Mouse (Mus musculus) ES-Bruce4 (cell line): ENCODE results near the gene Zswim1. TPM values are rescaled to one million over a fixed set of nuclear protein-coding genes. Genes with fewer than 3 reads are reported as not detected.
"Not testable (repeated sequence)": the region's sequence is repeated elsewhere in the genome, so short reads cannot be mapped to it uniquely, and the experiment has no call there.

Experiments
- H3K27ac ChIP-seq: 2 replicates; pipeline ENCODE4 v1.5.1; 2012; ENCODE audit warnings: low read length, inconsistent platforms; ENCODE audit not compliant: insufficient read depth
- H3K27me3 ChIP-seq: 2 replicates; pipeline ENCODE4 v1.6.1; 2012; ENCODE audit warnings: mild to moderate bottlenecking, low read length, inconsistent platforms; ENCODE audit not compliant: control insufficient read depth, poor library complexity, insufficient read depth, severe bottlenecking
- H3K36me3 ChIP-seq: 2 replicates; pipeline ENCODE4 v1.6.1; 2012; ENCODE audit warnings: inconsistent platforms, mild to moderate bottlenecking, low read length, moderate library complexity; ENCODE audit not compliant: control insufficient read depth, poor library complexity, insufficient read depth, severe bottlenecking
- H3K4me1 ChIP-seq: one replicate; pipeline ENCODE4 v1.8.1; 2011; ENCODE audit warnings: low read length; ENCODE audit not compliant: control insufficient read depth, insufficient read depth
- H3K4me3 ChIP-seq: 2 replicates; pipeline ENCODE4 v1.5.1; 2011; ENCODE audit warnings: low read depth, mild to moderate bottlenecking, low read length
- H3K9ac ChIP-seq: 2 replicates; pipeline ENCODE4 v1.6.1; 2012; ENCODE audit warnings: low read depth, mild to moderate bottlenecking, inconsistent platforms; ENCODE audit not compliant: poor library complexity, severe bottlenecking
- H3K9me3 ChIP-seq: replicated peaks from 2 replicates; pipeline ENCODE4 v1.6.1; 2012; ENCODE audit warnings: mild to moderate bottlenecking, low read length, inconsistent platforms; ENCODE audit not compliant: control insufficient read depth, poor library complexity, insufficient read depth, severe bottlenecking
- CTCF ChIP-seq: IDR thresholded peaks from one replicate; pipeline ENCODE4 v1.8.1; 2011; ENCODE audit warnings: low read depth, low read length
- EP300 ChIP-seq: IDR thresholded peaks from 2 replicates; pipeline ENCODE4 v1.6.1; 2011; ENCODE audit warnings: low read depth, low read length; ENCODE audit not compliant: insufficient read depth
- POLR2A ChIP-seq: IDR thresholded peaks from one replicate; pipeline ENCODE4 v1.8.1; 2011; ENCODE audit warnings: low read length; ENCODE audit not compliant: insufficient read depth
- polyA plus RNA-seq: library from polyadenylated mRNA; stranded (reverse); fragments of >200 nt; gene quantifications from 2 replicates; pipeline ENCODE4 v1.2.4, GENCODE M21; 2011; ENCODE audit warnings: low read depth; ENCODE audit not compliant: missing spikeins, insufficient read depth, insufficient read length

Zswim1 gene
- polyA plus RNA-seq, 1 experiment: 39.5 TPM

DNA sequence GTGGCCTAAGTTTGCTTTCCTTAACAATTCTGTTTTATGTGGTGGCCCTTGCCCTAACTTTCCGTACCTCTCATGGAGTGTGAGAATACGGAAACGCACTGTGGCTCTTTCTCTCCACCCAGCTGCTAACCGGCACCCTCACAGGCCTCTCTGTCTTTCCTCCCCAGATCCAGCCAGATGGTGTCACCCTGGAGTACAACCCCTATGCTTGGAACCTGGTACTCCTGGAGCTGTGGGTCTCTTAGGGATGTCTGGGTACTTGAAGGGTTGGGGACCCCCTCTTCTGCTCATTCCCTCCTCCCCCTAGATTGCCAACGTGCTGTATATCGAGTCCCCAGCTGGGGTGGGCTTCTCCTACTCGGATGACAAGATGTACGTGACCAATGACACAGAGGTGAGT is 12.0 kb downstream of the Zswim1 start:
- H3K9me3 ChIP-seq: no peaks in the 10 kb centered on the region
- peak overlapping the region; percentile 78 for H3K9ac ChIP-seq
- H3K4me3 ChIP-seq: peak overlapping the region; percentile 84
- no peak overlapping the region for H3K27ac ChIP-seq
- TF ChIP-seq POLR2A (no peak), EP300 (no peak), CTCF (no peak)
- H3K36me3 ChIP-seq: peaks cover 23% of the 10 kb centered on the region
- H3K4me1 ChIP-seq: no peaks in the 10 kb centered on the region
- no peaks in the 10 kb centered on the region for H3K27me3 ChIP-seq

DNA sequence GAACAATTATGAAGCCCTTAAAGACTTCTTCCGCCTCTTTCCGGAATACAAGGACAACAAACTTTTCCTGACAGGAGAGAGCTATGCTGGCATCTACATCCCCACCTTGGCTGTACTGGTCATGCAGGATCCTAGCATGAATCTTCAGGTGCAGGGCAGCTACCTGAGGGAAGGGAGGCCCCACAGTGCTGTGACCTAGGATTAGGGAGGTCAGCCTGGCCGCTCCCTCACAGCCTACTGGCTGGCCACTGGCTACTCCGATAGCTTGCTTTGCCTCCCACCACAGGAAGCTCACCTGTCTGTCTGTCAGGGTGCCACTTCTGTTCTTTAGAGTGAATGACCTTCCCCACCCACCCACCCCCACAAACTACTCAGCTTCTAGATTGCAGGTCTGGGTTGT is 12.7 kb downstream of the Zswim1 start:
- no peaks in the 10 kb centered on the region for H3K27me3 ChIP-seq
- no peaks in the 10 kb centered on the region for H3K9me3 ChIP-seq
- H3K9ac ChIP-seq: no peak overlapping the region
- TF ChIP-seq CTCF (no peak), POLR2A (no peak), EP300 (no peak)
- H3K4me1 ChIP-seq: no peaks in the 10 kb centered on the region
- no peak overlapping the region for H3K27ac ChIP-seq
- peaks cover 26% of the 10 kb centered on the region for H3K36me3 ChIP-seq
- peak overlapping the region; percentile 23; the same call in 1 of the 2 replicates for H3K4me3 ChIP-seq

- H3K9ac ChIP-seq: no peak overlapping the region
- no peak overlapping the region for H3K27ac ChIP-seq
- H3K4me1 ChIP-seq: no peaks in the 10 kb centered on the region
- peaks cover 5% of the 10 kb centered on the region for H3K36me3 ChIP-seq
- no peaks in the 10 kb centered on the region for H3K27me3 ChIP-seq
- H3K9me3 ChIP-seq: no peaks in the 10 kb centered on the region
- TF ChIP-seq POLR2A: no peak
- peak; percentile 46 for TF ChIP-seq CTCF
- no peak overlapping the region for H3K4me3 ChIP-seq
These were observed 23.3 kb downstream of the Zswim1 start for GRCm38 (mm10) chr2:164845782-164846181.

DNA sequence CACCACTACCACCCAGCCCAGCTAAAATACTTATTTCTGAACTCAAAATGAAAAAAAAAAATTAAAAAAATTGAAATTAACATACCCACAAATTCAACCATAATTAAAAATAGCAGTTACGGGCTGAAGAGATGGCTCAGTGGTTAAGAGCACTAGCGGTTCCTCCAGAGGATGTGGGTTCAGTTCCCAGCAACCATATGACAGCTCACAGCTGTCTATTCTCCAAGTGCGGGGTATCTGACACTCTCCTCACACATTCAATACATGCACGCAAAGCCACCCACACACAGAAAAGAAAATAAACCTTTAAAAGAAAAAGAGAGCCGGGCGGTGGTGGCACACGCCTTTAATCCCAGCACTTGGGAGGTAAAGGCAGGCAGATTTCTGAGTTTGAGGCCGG is 27.6 kb downstream of the Zswim1 start:
- Histone ChIP-seq H3K9ac (no peak overlapping the region), H3K27ac (no peak overlapping the region), H3K4me1 (no peaks in the 10 kb centered on the region), H3K4me3 (no peak overlapping the region), H3K27me3 (no peaks in the 10 kb centered on the region), H3K9me3 (no peaks in the 10 kb centered on the region), H3K36me3 (peaks cover 28% of the 10 kb centered on the region)
- TF ChIP-seq CTCF: no peak

- H3K9me3 ChIP-seq, H3K27me3 ChIP-seq, H3K4me3 ChIP-seq, H3K27ac ChIP-seq, H3K4me1 ChIP-seq: not testable (repeated sequence)
- Histone ChIP-seq H3K36me3 (peaks cover 23% of the 10 kb centered on the region), H3K9ac (0 out of 2 replicates have a peak overlapping the region, but pooled peaks have one; percentile 14)
These were observed 33.1 kb downstream of the Zswim1 start for GRCm38 (mm10) chr2:164855572-164855971.

DNA sequence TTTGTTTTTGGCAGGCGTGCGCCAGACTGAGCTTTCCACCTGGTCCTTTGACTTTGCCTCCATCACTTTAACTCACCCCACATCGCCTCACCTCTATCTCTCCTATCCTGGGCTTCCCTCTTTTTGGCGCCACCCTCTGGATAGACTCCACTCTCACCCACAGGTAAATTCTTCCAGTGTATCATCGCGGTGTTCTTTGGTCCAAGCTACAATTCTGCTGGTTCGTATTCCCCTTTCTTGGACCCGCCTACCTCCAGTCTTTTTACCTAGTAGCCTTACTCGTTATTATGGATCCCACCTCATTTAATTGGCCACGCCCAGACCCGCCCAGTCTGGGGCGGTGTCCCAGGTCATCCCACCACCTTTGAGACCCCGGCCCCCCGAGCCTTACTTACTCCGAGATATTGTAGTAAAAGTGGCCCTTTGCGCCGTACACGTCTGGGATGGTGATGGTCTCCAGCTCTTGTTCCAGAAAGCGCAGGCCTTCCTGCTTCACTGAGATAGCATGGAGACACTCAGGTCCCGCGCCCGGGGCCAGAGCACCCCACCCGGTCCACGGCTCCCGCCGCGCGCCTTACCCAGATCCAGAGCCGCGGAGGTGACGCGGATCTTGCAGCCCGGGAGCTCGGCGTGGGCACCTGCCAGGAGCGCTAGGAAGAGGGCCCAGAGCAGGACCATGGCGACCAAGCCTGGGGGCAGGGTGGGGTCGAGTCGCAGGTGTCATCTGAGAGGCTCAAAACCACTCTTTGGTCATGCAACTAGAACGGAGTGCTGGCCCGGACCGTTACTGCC is 34.0 kb downstream of the Zswim1 start:
- peak; percentile 49 for TF ChIP-seq POLR2A
- TF ChIP-seq EP300: peak; percentile 10; the same call in 1 of the 2 replicates
- peak; percentile 18 for TF ChIP-seq CTCF
- H3K27ac ChIP-seq: peak overlapping the region; percentile 68
- peak overlapping the region; percentile 69 for H3K4me3 ChIP-seq
- H3K36me3 ChIP-seq: peaks cover 19% of the 10 kb centered on the region
- H3K9me3 ChIP-seq: no peaks in the 10 kb centered on the region
- no peaks in the 10 kb centered on the region for H3K4me1 ChIP-seq
- H3K9ac ChIP-seq: peak overlapping the region; percentile 69
- no peaks in the 10 kb centered on the region for H3K27me3 ChIP-seq
